Mouse (Mus musculus): ENCODE measurements around the gene Tiam1. TPM values are rescaled to one million over a fixed set of nuclear protein-coding genes. Genes with fewer than 3 reads are reported as not detected.

Gene Tiam1
- polyA plus RNA-seq, 1 experiment from 2014 or later, result 18.5 TPM

DNA sequence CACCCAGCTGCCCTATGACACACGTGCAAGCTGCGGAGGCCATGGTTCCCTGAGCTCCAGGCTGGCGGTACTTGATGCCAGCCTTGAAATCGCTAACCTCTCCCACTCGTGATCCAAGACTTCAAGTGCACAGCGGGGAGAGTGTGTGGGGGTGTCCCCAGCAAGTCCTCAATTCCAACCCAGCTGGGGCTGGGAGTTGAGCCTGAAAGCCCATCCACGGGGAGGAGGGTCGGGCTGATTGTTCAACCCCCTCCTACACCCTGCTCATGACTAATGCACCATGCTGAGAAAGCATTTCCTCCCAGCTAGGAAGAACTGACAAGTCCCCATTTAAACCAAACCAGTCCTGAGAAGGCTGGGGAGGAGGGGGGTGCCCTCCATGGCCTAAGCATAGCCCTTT lies 223.2 kb downstream of the Tiam1 start:
- 0 out of 2 replicates have a peak, but pooled peaks cover 9% of the 10 kb centered on the region for H3K4me1 ChIP-seq (ENCODE audit: insufficient read depth)
- H3K36me3 ChIP-seq (ENCODE audit: insufficient read depth), result no peaks in the 10 kb centered on the region
- WGBS, result 74% methylated on average over 8 of the region's 8 CpGs
- no peak for TF ChIP-seq CTCF (IDR thresholded peaks at IDR 0.05; ENCODE audit: low read depth)
- no peak overlapping the region for H3K27ac ChIP-seq (ENCODE audit: low read depth)
- H3K9me3 ChIP-seq (ENCODE audit: low read depth, low read length), result no peaks in the 10 kb centered on the region
- no peaks in the 10 kb centered on the region for H3K27me3 ChIP-seq (ENCODE audit: insufficient read depth, low read length)
- no peak overlapping the region for H3K4me3 ChIP-seq (ENCODE audit: low read depth, low read length)
- ATAC-seq (ENCODE audit: insufficient read depth), result no peak
- H3K9ac ChIP-seq, result no peak overlapping the region
- no peak overlapping the region for H3K4me2 ChIP-seq
- DNase-seq, result no peak

DNA sequence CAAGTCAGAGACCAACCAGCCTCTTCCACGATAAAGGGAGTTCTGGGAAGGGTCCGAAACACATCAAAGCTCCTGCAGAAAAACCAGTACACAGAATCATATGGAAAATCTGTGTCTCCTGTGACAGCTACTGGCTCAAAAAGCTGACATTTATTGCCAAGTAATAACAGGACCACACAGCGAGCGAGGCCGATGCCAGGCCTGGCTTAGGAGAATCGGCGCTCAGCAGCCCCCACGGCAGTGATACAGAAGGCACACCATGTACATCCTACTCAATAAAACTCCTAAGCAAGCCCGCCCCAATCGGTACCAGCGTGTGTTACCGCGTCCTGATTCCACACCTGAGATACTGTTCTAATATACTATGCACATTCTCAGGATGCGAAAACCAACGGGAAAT lies 226.2 kb downstream of the Tiam1 start:
- Histone ChIP-seq H3K4me2 (no peak overlapping the region), H3K36me3 (ENCODE audit: insufficient read depth) (no peaks in the 10 kb centered on the region), H3K4me1 (ENCODE audit: insufficient read depth) (no peaks in the 10 kb centered on the region), H3K9ac (no peak overlapping the region), H3K9me3 (ENCODE audit: low read depth, low read length) (no peaks in the 10 kb centered on the region), H3K27ac (ENCODE audit: low read depth) (no peak overlapping the region), H3K4me3 (ENCODE audit: low read depth, low read length) (no peak overlapping the region), H3K27me3 (ENCODE audit: insufficient read depth, low read length) (no peaks in the 10 kb centered on the region)
- ATAC-seq (ENCODE audit: insufficient read depth) (no peak), DNase-seq (peak; percentile 40)
- 80% methylated on average over 15 of the region's 15 CpGs for WGBS
- TF ChIP-seq CTCF (IDR thresholded peaks at IDR 0.05; ENCODE audit: low read depth), result no peak

DNA sequence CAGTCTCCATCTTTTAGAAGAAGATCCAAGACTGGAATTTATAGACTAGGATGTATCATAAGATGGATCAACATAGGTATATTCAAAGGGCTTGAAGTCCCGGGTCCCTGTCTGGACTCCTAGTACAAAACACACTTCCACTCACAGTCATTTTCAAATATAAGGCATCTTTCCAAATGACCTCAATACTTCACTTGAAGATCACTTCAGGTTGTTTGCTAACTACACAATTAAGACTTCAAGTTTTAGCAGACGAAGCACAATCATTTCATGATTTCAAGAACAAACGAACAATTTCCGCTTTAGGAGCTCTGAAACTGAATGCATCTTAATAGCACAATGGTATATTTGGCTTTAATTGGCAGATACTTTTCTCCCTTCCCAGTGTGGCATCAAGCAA lies 228.6 kb downstream of the Tiam1 start:
- Histone ChIP-seq H3K9me3 (ENCODE audit: low read depth, low read length) (no peaks in the 10 kb centered on the region), H3K9ac (no peak overlapping the region), H3K4me3 (ENCODE audit: low read depth, low read length) (no peak overlapping the region), H3K36me3 (ENCODE audit: insufficient read depth) (no peaks in the 10 kb centered on the region), H3K27me3 (ENCODE audit: insufficient read depth, low read length) (no peaks in the 10 kb centered on the region), H3K4me1 (ENCODE audit: insufficient read depth) (no peaks in the 10 kb centered on the region), H3K4me2 (no peak overlapping the region), H3K27ac (ENCODE audit: low read depth) (no peak overlapping the region)
- ATAC-seq (ENCODE audit: insufficient read depth) (no peak), DNase-seq (no peak)
- 67% methylated on average over 4 of the region's 4 CpGs for WGBS
- TF ChIP-seq CTCF (IDR thresholded peaks at IDR 0.05; ENCODE audit: low read depth), result no peak

DNA sequence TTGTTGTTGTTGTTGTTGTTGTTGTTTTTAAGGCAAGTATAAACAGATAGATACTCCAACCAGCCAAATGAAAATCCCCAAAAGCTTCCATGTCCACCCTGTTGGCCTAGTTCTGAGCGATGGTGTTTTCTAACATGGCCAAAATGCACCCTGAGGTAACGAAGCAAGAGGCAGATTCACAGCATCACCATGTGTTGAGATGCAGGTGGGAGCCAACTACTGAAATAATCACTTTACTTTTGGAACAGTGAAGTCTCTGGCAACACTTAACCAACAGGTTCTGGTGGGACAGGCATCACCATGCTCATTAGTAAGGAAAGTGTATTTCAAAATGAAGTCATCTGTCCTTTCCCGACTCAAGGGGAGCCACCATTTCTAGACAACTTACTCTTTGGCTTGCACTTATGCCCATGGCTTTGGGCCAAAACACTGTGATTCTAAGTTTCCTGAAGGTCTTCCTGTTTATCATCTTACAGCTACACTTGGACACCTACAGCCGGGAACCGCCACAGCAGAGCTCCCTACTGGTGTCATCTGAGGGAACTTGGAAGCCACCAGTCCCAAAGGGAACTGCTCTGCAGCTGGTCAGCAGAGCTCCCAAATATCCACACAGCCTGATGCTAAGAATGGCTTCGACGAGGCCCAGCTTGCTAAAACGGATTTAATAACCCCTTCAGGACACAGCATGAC lies 230.7 kb downstream of the Tiam1 start:
- Histone ChIP-seq H3K27ac (ENCODE audit: low read depth) (no peak overlapping the region), H3K4me1 (ENCODE audit: insufficient read depth) (no peaks in the 10 kb centered on the region), H3K4me2 (no peak overlapping the region), H3K27me3 (ENCODE audit: insufficient read depth, low read length) (no peaks in the 10 kb centered on the region), H3K4me3 (ENCODE audit: low read depth, low read length) (no peak overlapping the region), H3K36me3 (ENCODE audit: insufficient read depth) (no peaks in the 10 kb centered on the region), H3K9me3 (ENCODE audit: low read depth, low read length) (no peaks in the 10 kb centered on the region), H3K9ac (no peak overlapping the region)
- no peak for ATAC-seq (ENCODE audit: insufficient read depth)
- WGBS, result 65% methylated on average over 8 of the region's 8 CpGs
- DNase-seq, result peak; percentile 61
- no peak for TF ChIP-seq CTCF (IDR thresholded peaks at IDR 0.05; ENCODE audit: low read depth)

DNA sequence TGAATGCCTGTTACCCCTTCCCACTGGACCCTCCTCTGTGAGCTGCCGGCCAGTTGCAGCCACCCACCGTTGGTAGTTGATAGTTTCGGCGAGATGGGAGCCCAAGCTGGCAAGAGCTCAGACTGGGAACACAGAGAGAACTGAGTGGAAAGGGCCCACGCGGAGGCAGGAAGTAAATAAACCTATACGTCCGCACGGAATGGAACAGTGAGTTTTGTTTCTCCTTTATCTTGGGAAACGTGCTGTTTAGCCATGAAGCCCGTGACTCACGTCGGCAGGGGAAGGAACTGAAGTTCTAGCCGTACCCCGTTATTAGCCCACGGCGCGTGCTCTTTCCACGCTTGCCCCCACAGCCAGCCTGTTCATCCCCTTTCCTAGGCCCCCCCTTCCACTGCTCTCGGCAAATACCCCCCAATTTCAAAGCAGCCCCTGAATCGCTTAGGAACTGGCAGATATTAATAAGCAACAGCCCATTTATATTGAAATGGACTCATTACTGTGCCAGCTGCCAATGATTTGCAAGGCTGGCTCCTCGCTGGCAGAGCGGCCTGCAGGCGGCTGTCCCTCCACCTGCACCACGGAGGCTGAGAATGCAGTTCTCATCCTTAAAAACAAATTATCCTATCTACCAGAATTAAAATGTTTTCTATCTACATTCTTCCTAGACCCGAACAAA lies 234.0 kb downstream of the Tiam1 start:
- Histone ChIP-seq H3K4me2 (no peak overlapping the region), H3K9me3 (ENCODE audit: low read depth, low read length) (no peaks in the 10 kb centered on the region), H3K4me3 (ENCODE audit: low read depth, low read length) (no peak overlapping the region), H3K36me3 (ENCODE audit: insufficient read depth) (no peaks in the 10 kb centered on the region), H3K4me1 (ENCODE audit: insufficient read depth) (no peaks in the 10 kb centered on the region), H3K27me3 (ENCODE audit: insufficient read depth, low read length) (no peaks in the 10 kb centered on the region), H3K9ac (no peak overlapping the region), H3K27ac (ENCODE audit: low read depth) (no peak overlapping the region)
- DNase-seq (no peak), ATAC-seq (ENCODE audit: insufficient read depth) (no peak)
- TF ChIP-seq CTCF (IDR thresholded peaks at IDR 0.05; ENCODE audit: low read depth), result no peak
- WGBS, result 58% methylated on average over 26 of the region's 26 CpGs

DNA sequence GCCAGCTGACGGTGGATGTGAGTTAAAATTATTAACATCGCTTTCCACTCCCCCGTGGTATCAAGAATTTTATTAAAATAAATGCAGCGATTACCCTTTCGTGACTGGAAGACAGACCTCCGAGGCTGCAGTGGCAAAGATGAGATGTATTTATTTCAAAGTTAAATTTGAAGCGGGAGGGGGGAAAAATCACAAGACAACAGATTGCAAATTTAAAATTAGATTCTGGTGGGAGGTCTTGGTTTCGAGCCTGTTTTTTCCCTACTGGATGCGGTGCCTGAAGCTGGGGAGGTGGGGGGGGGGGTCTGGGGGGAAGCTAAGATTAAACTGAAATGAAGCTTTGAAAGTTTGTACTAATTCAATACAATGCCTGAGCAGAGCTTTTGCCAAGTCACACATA lies 235.9 kb downstream of the Tiam1 start:
- 65% methylated on average over 9 of the region's 9 CpGs for WGBS
- Histone ChIP-seq H3K4me2 (no peak overlapping the region), H3K27me3 (ENCODE audit: insufficient read depth, low read length) (no peaks in the 10 kb centered on the region), H3K36me3 (ENCODE audit: insufficient read depth) (no peaks in the 10 kb centered on the region), H3K27ac (ENCODE audit: low read depth) (no peak overlapping the region), H3K4me3 (ENCODE audit: low read depth, low read length) (no peak overlapping the region), H3K9ac (no peak overlapping the region), H3K9me3 (ENCODE audit: low read depth, low read length) (no peaks in the 10 kb centered on the region), H3K4me1 (ENCODE audit: insufficient read depth) (no peaks in the 10 kb centered on the region)
- no peak for TF ChIP-seq CTCF (IDR thresholded peaks at IDR 0.05; ENCODE audit: low read depth)
- DNase-seq (no peak), ATAC-seq (ENCODE audit: insufficient read depth) (no peak)

DNA sequence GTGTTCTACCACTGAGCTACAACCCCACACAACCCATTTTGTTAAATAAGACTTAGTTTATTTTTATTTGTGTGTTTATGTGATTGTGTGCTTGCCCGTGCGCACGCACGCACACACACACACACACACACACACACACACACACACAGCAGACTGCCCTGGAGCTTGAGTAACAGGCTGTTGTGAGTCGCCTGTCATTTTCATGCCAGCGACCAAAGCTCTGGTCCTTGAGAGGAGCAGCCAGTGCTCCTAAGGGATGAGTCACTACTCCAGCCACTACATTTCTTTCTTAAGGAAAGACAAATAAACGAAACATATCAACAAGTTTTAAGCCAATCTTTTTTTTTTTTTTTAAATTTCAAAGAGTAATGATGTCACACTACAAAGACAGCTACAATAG lies 236.7 kb downstream of the Tiam1 start:
- H3K4me1 ChIP-seq (ENCODE audit: insufficient read depth), result no peaks in the 10 kb centered on the region
- no peak for TF ChIP-seq CTCF (IDR thresholded peaks at IDR 0.05; ENCODE audit: low read depth)
- DNase-seq (no peak), ATAC-seq (ENCODE audit: insufficient read depth) (no peak)
- H3K27me3 ChIP-seq (ENCODE audit: insufficient read depth, low read length), result no peaks in the 10 kb centered on the region
- 66% methylated on average over 7 of the region's 7 CpGs for WGBS
- no peak overlapping the region for H3K4me2 ChIP-seq
- no peaks in the 10 kb centered on the region for H3K36me3 ChIP-seq (ENCODE audit: insufficient read depth)
- H3K4me3 ChIP-seq (ENCODE audit: low read depth, low read length), result no peak overlapping the region
- H3K9ac ChIP-seq, result no peak overlapping the region
- H3K9me3 ChIP-seq (ENCODE audit: low read depth, low read length), result no peaks in the 10 kb centered on the region
- no peak overlapping the region for H3K27ac ChIP-seq (ENCODE audit: low read depth)

Measured in lung, embryonic 14.5 days (tissue).